7 mouse cellular contexts compared by ENCODE assay signal in genomic region chr11:77624441-77625060, GRCm38 (mm10). TPM values are rescaled to one million over a fixed set of nuclear protein-coding genes. Genes with fewer than 3 reads are reported as not detected.
A peak's percentile ranks its signal among the peaks of the same experiment; 100 is the strongest.
DNase-seq lines count a peak whose midpoint lies in the region; ATAC-seq and TF ChIP-seq lines count a peak whose summit lies in the region.

No protein-coding gene starts in this region.

- TF ChIP-seq EP300 in stomach, postnatal 0 days (optimal IDR thresholded peaks at IDR 0.05), result no peak

- WGBS in forebrain, embryonic 13.5 days, result under 1% methylated on average over 17 of the region's 17 CpGs
- WGBS in midbrain, embryonic 11.5 days, result 1% methylated on average over 17 of the region's 17 CpGs
- WGBS in stomach, postnatal 0 days, result under 1% methylated on average over 17 of the region's 17 CpGs

- H3K9me3 ChIP-seq in forebrain, embryonic 13.5 days (replicated peaks), result no peaks in the 10 kb centered on the region
- H3K9me3 ChIP-seq in midbrain, embryonic 11.5 days (ENCODE audit: control insufficient read depth, low read length), result no peaks in the 10 kb centered on the region
- H3K9me3 ChIP-seq in stomach, postnatal 0 days (ENCODE audit: control insufficient read depth, low read length), result no peaks in the 10 kb centered on the region

- peak overlapping the region; percentile 71 for H3K4me2 ChIP-seq in forebrain, embryonic 13.5 days
- H3K4me2 ChIP-seq in midbrain, embryonic 11.5 days, result peak overlapping the region; percentile 83
- H3K4me2 ChIP-seq in stomach, postnatal 0 days (replicated peaks; ENCODE audit: low read depth), result peak overlapping the region; percentile 60

- TF ChIP-seq CTCF in stomach, postnatal 0 days (IDR thresholded peaks at IDR 0.05; ENCODE audit: low read depth), result no peak

- peaks cover 36% of the 10 kb centered on the region for H3K4me1 ChIP-seq in forebrain, embryonic 13.5 days
- H3K4me1 ChIP-seq in midbrain, embryonic 11.5 days (ENCODE audit: control insufficient read depth, insufficient read depth, low read length), result peaks cover 17% of the 10 kb centered on the region
- no peaks in the 10 kb centered on the region for H3K4me1 ChIP-seq in stomach, postnatal 0 days (replicated peaks; ENCODE audit: control insufficient read depth, insufficient read depth)

- H3K27ac ChIP-seq in forebrain, embryonic 13.5 days, result peak overlapping the region; percentile 77
- peak overlapping the region; percentile 60 for H3K27ac ChIP-seq in midbrain, embryonic 11.5 days (ENCODE audit: low read depth, low read length)
- peak overlapping the region; percentile 72; the same call in 1 of the 2 replicates for H3K27ac ChIP-seq in stomach, postnatal 0 days (replicated peaks)

- no peaks in the 10 kb centered on the region for H3K36me3 ChIP-seq in forebrain, embryonic 13.5 days (ENCODE audit: poor library complexity, severe bottlenecking)
- H3K36me3 ChIP-seq in midbrain, embryonic 11.5 days (ENCODE audit: control insufficient read depth, insufficient read depth, low read length), result no peaks in the 10 kb centered on the region
- H3K36me3 ChIP-seq in stomach, postnatal 0 days (ENCODE audit: control insufficient read depth, insufficient read depth, low read length), result no peaks in the 10 kb centered on the region

- H3K27me3 ChIP-seq in forebrain, embryonic 13.5 days, result no peaks in the 10 kb centered on the region
- no peaks in the 10 kb centered on the region for H3K27me3 ChIP-seq in midbrain, embryonic 11.5 days (ENCODE audit: control insufficient read depth, insufficient read depth, low read length)
- no peaks in the 10 kb centered on the region for H3K27me3 ChIP-seq in stomach, postnatal 0 days (ENCODE audit: control insufficient read depth, insufficient read depth, low read length)

- ATAC-seq in forebrain, embryonic 13.5 days, result peak; percentile 83
- ATAC-seq in midbrain, embryonic 11.5 days (ENCODE audit: low FRiP score), result peak; percentile 71; the same call in 1 of the 2 replicates
- ATAC-seq in stomach, postnatal 0 days (ENCODE audit: low FRiP score, low TSS enrichment), result peak; percentile 86; the same call in 1 of the 2 replicates

- H3K9ac ChIP-seq in forebrain, embryonic 13.5 days, result peak overlapping the region; percentile 59
- H3K9ac ChIP-seq in midbrain, embryonic 11.5 days (ENCODE audit: low read length), result peak overlapping the region; percentile 47
- H3K9ac ChIP-seq in stomach, postnatal 0 days (ENCODE audit: low read length), result peak overlapping the region; percentile 41

- intact Hi-C loops in left cerebral cortex, postnatal 25 days (cut with DNase I), result loop anchor here (2.0 to 5.0 kb wide), 3 partner anchors 18 to 134 kb away; partner anchors contain the start of gene Taok1

- H3K4me3 ChIP-seq in forebrain, embryonic 13.5 days, result peak overlapping the region; percentile 42
- H3K4me3 ChIP-seq in midbrain, embryonic 11.5 days (ENCODE audit: low read depth, low read length), result peak overlapping the region; percentile 30
- H3K4me3 ChIP-seq in stomach, postnatal 0 days (ENCODE audit: low read depth, low read length), result peak overlapping the region; percentile 33

- DNase-seq in MN1 (ENCODE audit: low spot score), result peak; percentile 84
- peak; percentile 42 for DNase-seq in brain, embryonic 18.5 days (ENCODE audit: low read depth, low spot score)
- DNase-seq in heart, postnatal 4 days, result peak; percentile 52
- DNase-seq in left cerebral cortex, postnatal 25 days (ENCODE audit: low spot score in 2 of 2), result peak; percentile 75 to 93
- DNase-seq in midbrain, embryonic 11.5 days (ENCODE audit: low spot score, missing footprints), result no peak
- DNase-seq in stomach, postnatal 0 days (ENCODE audit: low spot score), result peak; percentile 56

RNA-seq across cellular contexts. Expression of gene Taok1, which starts 16.9 kb away (rescaled TPM):
- polyA plus RNA-seq in forebrain, embryonic 13.5 days (2015; fragmentation: Nextera tagmentation; extraction: Ambion mirVana), result 25.8 and 28.5 TPM in 2 replicates
- total RNA-seq in heart, postnatal 4 days (2021), result 10 to 100 TPM; 62.0 to 62.8 TPM
- total RNA-seq in left cerebral cortex, postnatal 25 days (2021), result 100 to 1,000 TPM; 107 to 108 TPM
- 21.0 and 23.0 TPM in 2 replicates for polyA plus RNA-seq in midbrain, embryonic 11.5 days (2014; fragmentation: Nextera tagmentation; extraction: Ambion mirVana)
- polyA plus RNA-seq in stomach, postnatal 0 days (2015; fragmentation: Nextera tagmentation; extraction: Ambion mirVana), result 11.8 and 12.2 TPM in 2 replicates
